Mouse (Mus musculus): ENCODE data around the gene Swsap1. TPM values are rescaled to one million over a fixed set of nuclear protein-coding genes. Genes with fewer than 3 reads are reported as not detected.

The Swsap1 gene
- total RNA-seq, 2 experiments from 2014 or later, result 1.6 to 2.7 TPM

DNA sequence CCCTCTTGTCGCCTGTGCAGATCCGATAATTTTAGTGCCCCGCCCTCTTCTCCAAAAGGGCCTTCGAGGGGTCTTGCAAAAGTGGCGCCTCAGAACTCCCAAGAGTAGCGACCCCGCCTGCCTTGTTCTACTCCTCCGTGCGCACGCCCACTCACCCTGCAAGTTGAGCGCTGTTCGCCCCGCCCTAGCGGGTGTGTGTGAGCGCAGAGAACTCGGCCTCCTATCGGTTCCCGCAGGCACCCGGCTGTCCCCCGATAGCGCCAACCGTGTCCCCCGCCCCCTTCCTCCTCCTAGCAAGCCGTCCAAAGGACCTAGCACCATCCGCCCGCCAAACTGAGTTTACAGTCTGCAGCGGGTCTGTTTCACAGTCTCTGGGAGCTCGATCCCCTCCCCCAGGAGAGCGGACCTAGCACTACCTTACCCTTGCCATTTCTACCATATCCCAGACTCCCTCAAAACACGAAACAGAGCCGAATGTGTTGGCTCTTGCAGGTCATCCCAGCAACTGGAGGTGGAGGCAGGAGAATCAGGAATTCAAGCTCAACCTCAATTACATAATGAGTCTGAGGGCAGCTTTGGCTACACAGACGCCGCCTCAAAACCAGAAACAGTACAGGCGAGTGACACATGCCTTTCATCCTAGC is 7.0 kb downstream of the Swsap1 start:
- DNase-seq, result peak; percentile 55

DNA sequence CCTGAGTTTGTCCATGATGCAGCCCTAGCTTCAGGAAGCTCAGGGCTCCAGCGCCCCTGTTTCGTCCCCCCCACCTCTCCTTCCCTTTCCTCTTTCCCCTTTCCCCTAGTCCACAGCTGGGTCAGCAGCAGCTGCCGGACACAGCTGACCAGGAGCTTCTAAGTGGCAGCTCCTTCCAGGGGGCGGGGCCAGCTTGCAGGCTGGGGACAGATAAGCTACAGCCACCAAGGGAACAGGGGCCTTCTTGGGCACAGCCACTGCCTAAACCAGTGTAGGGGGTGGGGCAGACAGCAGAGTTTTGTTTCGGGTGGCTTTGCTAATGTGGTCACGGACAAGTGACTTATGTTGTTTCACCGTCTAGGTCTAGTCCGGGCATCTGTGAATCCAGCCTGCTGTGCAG is 7.9 kb downstream of the Swsap1 start, which contains the start of gene Epor:
TSS of gene Epor (minus strand) at position 90 of the 400 bp plus-strand sequence.
- DNase-seq, result peak; percentile 45

DNA sequence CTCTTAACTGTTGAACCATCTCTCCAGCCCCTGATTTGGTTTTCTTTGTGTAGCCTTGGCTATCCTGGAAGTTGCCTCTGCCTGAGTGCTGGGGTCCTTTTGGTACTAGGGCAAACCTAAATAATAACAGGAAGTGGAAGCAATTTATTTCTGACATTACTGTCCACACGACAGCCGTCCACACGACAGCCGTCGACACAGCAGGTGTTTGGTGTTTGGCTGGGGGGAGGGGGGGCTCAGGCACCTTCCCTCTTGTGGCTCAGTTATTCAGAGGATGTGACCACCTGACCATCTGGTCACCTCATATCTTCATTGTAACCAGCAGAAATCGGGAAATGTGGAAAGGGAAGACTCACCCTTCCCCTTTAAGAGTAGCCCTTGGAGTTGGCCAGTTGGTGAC is 13.3 kb downstream of the Swsap1 start:
- no peak for DNase-seq

DNA sequence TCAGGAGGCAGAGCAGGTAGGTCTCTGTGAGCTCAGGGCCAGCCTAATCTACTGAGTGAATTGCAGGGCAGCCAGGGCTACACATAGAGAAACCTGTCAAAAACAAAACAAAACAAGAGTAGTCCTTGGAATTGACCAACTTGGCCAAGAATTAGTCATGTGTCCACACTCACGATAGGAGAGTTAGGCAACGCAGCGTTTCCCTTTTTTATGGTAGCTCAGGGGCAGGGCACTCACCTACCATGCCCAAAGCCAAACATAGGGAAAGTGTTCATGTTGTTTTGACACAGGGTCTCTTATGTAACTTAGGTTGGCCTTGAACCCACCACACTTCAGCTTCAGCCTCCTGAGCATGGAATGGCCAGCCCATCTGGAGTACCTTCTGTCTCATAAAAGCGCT is 13.7 kb downstream of the Swsap1 start:
- DNase-seq, result no peak

DNA sequence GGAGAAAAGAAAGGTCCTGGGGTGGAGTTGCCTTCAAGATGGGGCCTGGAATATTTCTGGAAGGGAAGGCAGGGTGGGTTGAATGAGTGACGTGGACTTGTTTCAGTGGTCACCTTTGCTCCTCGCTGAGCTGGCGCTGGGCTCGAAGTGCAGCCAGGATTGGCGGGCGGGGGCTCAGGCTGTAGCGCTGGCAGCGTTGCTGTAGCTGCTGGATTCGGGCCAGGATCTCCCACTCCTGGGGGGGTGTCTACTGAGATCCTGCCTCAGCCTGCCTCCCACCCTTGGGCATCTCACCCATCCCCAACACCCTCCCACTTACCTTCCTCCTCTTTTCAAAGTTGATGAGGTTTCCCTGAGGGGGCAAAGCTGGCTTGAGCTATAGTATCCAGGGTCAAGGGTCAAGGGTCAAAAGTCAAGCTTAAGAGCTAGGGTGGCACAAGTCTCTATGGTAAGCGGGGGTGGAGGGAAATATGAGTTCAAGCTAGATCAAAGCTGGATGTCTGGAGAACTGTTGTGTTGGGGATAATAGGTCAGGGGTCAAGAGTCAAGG is 21.1 kb downstream of the Swsap1 start:
- no peak for DNase-seq

DNA sequence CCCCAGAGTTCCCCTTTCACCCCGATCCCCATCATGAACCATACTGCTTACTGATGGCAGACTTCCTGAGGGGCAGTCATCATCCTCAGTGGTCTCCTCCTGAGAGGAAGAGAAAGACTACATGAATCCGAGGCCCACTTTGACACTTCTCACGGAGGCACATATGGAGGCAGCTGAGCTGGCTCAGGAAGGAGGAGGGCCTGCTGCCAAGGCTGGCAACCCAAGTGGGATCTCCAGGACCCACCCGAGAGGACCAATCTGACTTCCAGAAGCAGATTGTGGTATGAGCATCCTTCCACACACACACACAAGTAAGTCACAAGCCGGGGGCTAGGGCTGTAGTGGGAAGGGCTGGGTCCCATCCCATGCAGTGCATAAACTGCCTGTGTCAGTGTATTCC is 21.8 kb downstream of the Swsap1 start:
- DNase-seq, result no peak

DNA sequence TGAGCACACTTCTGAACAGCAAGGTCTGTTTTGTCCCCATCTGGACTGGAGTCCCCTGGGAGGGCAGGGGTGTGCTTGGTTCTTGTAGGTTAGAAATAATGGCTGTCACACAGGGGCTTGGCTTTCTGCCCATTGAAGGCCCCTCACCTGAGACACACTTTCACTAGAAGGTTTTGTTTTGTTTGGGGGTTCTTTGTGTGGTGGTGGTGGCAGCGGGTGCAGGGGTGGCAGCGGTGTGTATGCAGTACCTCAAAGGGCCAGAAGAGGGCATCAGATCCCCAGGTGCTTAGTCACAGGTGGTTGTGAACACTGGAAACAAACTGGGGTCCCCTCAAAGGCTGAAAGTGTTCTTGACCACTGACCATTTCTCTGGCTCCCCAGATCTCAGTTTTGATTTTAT is 22.4 kb downstream of the Swsap1 start:
- no peak for DNase-seq

DNA sequence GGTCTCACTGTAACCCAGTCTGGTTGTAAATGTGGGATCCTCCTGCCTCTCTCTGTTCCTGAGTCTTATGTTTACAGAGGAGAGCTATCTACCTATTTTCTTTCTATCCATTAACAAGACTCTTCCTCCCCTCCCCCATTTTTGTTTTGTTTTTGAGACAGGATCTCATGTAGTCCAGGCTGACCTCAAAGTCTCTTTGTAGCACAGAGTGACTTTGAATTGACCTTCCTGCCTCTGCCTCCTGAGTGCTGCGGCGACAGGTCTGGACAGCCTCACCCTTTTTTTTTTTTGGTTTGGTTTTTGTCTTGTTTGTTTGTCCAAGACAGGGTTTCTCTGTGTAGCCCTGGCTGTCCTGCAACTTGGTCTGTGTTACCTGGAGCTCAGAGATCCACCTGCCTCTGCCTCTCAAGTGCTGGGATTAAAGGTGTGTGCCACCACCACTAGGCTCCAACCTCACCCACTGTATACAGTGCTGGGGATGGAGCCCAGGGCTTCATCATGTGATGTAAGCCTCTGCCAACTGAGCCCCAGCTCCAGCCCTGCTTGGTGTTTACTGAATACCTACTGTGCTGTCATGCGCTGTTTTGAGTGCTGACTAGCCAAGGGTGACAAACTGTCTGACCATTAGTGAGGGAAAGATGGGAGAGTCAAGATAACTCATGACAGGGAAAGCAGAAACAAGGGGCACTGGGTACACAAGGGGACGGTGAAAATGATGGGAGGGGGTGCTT is 23.0 kb downstream of the Swsap1 start:
- DNase-seq, result no peak

DNA sequence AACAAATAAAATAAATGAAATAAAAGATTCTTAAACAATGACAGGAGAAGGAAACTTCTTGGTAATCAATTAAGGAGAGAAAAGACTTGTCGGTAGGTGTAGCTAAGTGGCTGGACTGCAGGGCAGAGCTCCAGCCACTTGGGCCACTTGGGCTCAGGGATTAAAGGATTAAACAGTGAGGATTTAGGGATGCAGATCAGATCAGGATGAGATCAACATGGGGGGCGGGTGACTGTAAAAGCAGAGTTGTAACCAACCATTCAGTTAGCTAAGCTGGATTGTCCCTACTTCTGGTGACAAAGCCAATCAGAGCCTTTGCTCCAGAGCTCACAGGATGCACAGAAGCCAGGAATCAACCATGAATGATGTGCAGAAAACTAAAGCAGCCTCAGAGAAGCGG is 28.4 kb downstream of the Swsap1 start:
- no peak for DNase-seq

DNA sequence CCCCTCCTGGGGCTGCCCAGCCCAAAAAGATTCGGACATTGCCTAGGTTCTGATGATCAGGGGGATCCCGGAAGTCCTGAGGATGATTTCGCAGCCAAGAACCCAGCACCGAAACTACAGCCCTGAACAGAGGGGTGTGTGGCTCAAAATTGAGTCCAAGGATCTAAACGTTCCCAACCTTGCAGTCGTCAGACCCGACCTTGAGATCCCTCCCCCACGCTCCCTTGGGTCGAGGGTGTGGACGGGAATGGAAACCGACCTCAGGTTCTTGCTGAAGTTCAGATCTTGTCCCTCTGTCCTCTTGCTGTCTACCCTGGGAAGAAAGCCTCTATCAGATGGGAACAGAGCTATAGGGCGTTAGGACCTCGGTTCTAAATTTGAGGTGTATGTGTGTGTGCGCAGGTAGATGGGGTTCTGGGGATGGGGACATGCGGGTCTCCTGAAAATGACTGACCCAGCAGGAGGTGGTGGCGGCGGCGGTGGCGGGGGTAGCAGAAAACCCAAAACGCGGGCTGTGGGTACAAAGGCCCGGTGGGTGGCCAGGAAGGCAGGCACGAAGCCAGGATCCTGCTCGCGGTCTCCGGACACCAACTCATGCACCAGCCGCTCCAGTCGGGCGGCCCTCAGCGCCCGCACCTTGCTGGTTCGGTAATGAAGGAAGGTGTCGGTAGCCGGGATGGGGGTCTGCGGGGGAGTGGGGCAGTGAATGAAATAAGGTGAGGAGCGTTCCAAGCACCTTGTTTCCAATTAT is 32.2 kb downstream of the Swsap1 start:
- DNase-seq, result no peak

DNA sequence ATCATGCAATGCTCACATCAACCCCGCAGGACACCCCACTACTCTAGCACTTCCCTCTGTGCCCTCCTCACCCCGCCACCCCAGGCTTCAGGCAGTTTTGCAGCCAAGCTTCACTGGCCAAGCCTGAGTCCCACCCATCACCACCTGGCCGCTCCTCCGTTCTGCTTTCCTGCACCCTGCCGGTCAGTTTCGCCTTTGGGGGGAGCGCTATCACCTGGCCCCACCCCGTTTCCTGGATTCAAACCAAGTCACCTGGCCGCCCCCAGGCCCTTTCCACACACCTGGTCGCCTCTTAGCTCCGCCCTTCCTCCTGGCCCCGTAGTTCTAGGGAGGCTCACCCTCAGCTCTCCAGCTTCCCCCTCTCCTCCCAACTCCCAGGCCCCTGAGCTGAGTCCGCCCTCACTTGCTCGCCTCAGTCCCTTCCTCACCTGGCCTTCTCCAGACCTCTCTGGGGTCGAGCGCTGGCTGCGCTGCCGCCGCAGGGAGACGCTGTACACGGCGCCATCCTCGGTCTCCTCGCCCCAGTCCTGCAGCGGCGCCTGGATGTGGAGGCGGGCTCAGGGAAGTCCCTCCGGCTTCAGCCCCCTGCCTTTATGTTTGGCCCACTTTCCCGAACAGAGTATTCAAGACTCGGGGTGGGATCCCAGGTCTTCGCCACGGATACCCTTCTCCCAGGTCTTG is 33.0 kb downstream of the Swsap1 start:
- DNase-seq, result no peak

DNA sequence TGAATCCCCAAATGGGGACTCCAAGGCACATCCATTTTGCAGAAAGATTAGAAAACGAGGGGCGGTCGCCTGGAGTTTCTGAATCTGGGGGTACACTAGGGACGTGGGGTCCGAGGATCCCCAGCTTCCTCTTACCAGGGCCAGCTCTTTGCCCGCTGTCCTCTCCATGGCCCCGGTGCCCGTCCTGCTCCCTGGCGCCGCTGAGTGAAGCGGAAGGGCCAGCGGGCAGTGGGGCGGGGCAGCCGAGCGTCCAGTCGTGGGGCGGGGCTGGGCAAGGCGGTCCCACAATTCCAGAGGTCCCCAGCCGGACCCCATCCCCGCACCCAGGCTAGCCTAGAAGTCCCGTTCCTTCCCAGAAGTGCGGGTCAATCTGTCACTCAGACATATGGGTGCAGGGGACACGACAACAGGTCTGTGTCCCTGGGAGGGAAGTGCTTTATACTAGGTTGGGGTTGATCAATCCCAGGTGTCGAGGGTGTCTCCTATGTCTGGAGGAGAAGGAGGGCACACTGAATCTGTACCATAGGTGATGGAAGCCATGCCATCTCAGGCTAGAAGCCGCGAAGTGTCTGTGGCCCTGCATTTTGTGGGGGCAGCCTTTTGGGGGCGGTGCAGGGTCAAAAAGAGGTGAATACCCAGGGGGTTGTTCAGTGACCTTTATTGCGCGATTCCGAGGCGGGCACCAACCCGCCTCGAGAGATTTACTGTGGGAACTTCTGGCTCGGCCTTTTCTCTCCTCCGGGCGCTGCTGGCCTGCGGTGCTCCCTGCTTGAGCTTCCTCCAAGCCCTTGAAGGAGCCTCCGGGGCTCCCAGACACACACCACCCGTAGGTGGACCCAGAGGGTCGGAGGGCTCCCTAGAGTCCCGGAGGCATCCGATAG is 33.9 kb downstream of the Swsap1 start, which contains the start of gene Rgl3:
TSS of gene Rgl3 (minus strand) at position 217 of the 881 bp plus-strand sequence.
- peak; percentile 40 for DNase-seq

DNA sequence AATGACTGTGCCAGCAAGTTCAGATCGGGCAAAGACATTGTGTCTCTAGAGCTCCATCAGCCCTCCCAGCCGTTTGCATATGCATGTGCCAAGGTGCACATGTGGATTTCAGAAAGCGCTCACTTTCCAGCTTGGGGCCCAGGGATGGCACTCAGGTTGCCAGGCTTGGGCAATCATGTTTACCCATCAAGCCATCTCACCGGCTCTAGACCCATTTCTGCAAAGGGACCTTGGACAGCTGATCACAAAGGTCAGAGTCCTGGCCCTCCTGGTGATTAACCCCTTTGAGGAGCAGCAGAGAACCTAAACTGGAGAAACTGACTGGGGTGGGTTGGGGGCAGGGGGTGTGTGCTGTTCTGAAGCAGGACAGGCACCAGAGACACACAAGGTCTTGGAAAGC is 36.7 kb downstream of the Swsap1 start:
- DNase-seq, result no peak

DNA sequence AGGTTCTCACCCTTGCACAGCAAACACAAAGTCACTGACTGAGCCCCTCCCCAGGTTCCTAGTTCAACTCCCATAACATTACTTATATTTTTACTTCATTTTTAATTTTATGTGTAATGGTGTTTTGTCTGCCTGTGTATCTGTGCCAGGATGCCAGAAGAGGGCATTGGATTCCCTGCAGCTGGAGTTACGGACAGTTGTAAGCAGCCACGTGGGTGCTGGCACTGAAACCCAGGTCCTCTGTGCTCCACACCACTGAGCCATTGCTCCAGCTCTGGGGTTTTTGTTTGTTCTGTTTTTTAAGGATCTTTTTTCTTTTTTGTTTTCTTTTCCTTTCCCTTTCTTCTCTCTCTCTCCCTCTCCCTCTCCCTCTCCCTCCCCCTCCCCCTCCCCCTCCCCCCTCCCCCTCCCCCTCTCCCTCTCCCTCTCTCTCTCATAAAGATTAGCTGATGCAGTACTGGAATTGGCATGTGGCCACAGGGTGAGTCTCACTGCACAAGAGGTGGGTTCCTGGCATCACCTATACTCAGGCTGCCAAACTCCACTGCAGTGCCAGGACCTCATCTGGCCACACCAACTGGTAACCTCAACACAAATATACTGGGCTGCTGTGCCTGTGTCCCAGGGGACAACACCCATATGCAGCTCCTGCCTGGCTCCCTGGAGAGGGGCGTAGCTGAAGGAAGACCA is 40.8 kb downstream of the Swsap1 start:
- no peak for DNase-seq

DNA sequence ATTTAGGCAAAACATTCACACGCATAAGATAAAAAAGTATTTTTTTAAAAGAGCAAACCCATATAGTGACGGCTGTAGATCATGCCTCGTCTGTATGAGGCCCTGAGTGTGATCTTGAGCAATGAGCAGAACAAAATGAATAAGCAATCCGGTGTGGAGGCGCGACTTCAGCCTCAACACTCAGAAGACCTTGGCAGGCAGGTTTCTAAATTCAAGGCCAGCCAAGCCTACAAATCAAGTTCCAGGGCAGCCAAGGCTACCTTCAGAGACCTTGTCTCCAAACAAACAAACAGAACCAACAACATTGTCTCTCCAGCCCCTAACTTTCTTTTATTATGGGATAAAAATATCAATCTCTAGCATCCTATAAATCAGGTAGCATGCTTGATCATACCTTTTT is 44.7 kb downstream of the Swsap1 start:
- no peak for DNase-seq

DNA sequence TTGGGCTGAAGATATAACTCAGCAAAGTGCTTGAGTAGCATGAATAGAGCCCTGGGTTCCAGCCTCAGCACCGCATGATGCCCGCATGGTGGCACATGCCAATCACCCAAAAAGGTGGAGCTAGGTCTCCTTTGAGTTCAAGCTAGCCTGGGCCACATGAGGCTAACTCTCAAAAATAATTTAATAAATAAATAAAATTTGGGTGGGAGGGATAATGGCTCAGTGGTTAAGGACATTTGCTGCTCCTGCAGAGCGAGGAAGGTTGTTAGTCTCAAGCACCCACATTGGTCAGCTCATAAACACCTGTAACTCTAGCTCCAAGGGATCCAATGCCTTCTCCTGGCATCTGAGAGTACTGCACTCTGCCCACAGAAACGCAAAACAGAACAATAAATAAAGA is 46.1 kb downstream of the Swsap1 start:
- DNase-seq, result no peak

DNA sequence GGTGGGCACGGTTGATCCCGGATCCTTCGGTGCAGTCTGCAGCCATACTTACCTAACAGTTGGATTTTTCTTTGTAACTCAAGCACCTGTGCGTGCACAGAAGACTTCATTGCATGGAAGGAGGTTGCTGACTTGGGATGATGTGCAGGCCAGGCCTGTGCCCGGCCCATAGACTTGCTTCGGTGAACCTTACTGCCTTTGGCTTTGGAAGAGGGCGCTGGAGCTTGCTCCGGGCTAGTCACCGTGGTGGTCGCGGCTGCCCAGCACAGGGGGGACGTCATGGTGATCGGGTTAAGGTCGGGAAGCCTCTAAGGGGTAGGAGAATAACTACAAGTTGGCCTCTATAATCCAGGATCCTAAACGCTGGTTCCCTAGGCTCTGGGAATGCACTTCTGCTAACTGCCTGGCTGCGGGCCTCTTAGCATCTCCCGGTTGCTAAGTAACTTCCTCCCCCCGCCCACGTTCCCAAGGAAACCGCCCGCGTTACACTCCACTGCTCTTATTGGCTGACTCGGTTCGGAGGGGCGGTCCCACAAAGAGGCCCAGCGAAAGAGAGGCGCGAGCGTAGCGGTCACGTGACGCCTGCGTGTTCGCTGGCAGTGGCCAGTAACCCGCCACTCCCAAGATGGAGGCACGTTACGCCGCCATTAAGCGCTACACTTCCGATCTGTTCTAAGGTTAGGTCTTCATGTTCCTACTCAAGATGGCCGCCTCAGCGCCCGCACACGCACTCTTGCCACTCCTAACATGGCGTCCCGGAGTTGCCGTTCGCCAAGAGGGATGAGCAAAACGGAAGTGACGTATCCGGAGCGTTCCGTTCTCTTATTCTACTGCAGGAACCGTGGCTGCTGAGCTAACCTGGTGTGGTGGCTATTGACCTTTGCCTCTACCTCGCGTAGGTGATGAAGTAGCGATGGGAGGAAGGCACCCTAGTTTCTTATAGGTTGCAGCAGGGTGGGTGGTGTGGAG is 46.9 kb downstream of the Swsap1 start, which contains the start of the genes Ccdc151 and Prkcsh:
TSS of gene Ccdc151 (minus strand) at position 441 of the 969 bp plus-strand sequence.
TSS of gene Prkcsh (plus strand) at position 613 of the 969 bp plus-strand sequence.
- peak; percentile 100 for DNase-seq

DNA sequence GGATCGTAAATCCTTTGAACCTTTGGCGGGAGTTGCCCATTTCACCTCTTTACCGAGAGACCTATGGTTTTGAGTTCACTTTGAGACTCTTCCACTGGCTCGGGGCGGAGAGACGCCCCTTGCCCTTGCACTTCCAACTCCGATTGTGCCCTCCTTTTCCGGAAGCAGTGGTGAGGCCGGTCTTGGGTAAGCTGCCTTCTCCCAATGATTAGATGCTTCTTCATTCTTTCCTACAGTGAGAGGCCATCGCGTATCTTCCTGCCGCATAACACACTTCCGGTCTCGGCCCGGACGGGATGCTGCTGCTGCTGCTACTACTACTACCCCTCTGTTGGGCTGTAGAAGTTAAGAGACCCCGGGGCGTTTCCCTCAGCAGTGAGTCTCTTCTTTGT is 47.6 kb downstream of the Swsap1 start:
- no peak for DNase-seq

DNA sequence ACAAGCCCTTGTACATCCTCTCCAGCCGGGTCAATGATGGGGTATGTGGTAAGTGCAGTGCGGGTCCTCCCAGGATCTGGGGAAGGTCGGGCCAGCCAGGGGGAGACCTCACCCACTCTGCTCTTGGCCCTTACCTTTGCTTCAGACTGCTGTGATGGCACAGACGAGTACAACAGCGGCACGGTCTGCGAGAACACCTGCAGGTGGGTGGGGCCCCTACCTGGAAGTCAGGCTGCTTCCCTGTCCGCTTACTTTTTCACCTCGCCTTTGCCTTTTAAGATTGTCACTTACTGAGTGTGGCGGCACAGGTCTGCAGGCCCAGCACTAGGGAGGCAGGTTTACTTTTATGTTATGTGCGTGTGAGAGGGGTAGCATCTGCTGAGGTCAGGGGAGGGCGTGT is 49.0 kb downstream of the Swsap1 start:
- DNase-seq, result no peak
